Mouse (Mus musculus) mature B cell (primary cell): ENCODE data around the gene Rab5if.
"Not testable (repeated sequence)": the region's sequence is repeated elsewhere in the genome, so short reads cannot be mapped to it uniquely, and the experiment has no call there.

Source experiments
- in situ Hi-C: fragments of 300-500 bp; cut with MboI; formaldehyde crosslinking; loops from 2 replicates; pipeline ENCODE4 v1.14.3; 2019

The Rab5if gene

GRCm38 (mm10) chr2:156887017-156887416, 24.1 kb downstream of the Rab5if start, which contains the start of gene Sla2:
TSS of gene Sla2 (minus strand) at chr2:156887192.
- in situ Hi-C loops, result no loop called here

GRCm38 (mm10) chr2:156888490-156888889, 25.6 kb downstream of the Rab5if start:
- in situ Hi-C loops, result no loop called here

- in situ Hi-C loops, result no loop called here
Measured at GRCm38 (mm10) chr2:156892240-156892639, 29.3 kb downstream of the Rab5if start.

GRCm38 (mm10) chr2:156892821-156893220, 29.9 kb downstream of the Rab5if start:
- in situ Hi-C loops, result no loop called here

GRCm38 (mm10) chr2:156894496-156895265, 31.8 kb downstream of the Rab5if start:
- in situ Hi-C loops, result no loop called here

GRCm38 (mm10) chr2:156896384-156896914, 33.5 kb downstream of the Rab5if start:
- in situ Hi-C loops, result no loop called here

GRCm38 (mm10) chr2:156897034-156897433, 34.1 kb downstream of the Rab5if start:
- in situ Hi-C loops, result no loop called here

GRCm38 (mm10) chr2:156898374-156898773, 35.4 kb downstream of the Rab5if start:
- in situ Hi-C loops, result no loop called here

GRCm38 (mm10) chr2:156899184-156899583, 36.3 kb downstream of the Rab5if start:
- in situ Hi-C loops, result no loop called here

GRCm38 (mm10) chr2:156901344-156901743, 38.4 kb downstream of the Rab5if start:
- in situ Hi-C loops, result no loop called here

GRCm38 (mm10) chr2:156901883-156902282, 39.0 kb downstream of the Rab5if start:
- in situ Hi-C loops, result no loop called here

- in situ Hi-C loops, result not testable (repeated sequence)
Measured at GRCm38 (mm10) chr2:156902411-156902810, 39.5 kb downstream of the Rab5if start.

- in situ Hi-C loops, result no loop called here
Measured at GRCm38 (mm10) chr2:156903367-156903766, 40.4 kb downstream of the Rab5if start.

GRCm38 (mm10) chr2:156904976-156905717, 42.2 kb downstream of the Rab5if start:
- in situ Hi-C loops, result no loop called here

GRCm38 (mm10) chr2:156905931-156906330, 43.0 kb downstream of the Rab5if start:
- in situ Hi-C loops, result not testable (repeated sequence)

- in situ Hi-C loops, result no loop called here
Measured at GRCm38 (mm10) chr2:156913191-156913590, 50.3 kb downstream of the Rab5if start.

GRCm38 (mm10) chr2:156915559-156915958, 52.6 kb downstream of the Rab5if start:
- in situ Hi-C loops, result no loop called here

GRCm38 (mm10) chr2:156916419-156917125, 53.6 kb downstream of the Rab5if start:
- in situ Hi-C loops, result no loop called here

GRCm38 (mm10) chr2:156918562-156918961, 55.6 kb downstream of the Rab5if start:
- in situ Hi-C loops, result no loop called here

GRCm38 (mm10) chr2:156919191-156919590, 56.3 kb downstream of the Rab5if start:
- in situ Hi-C loops, result not testable (repeated sequence)

GRCm38 (mm10) chr2:156919796-156920195, 56.9 kb downstream of the Rab5if start:
- in situ Hi-C loops, result no loop called here

- in situ Hi-C loops, result no loop called here
Measured at GRCm38 (mm10) chr2:156923057-156923456, 60.1 kb downstream of the Rab5if start.
